Mouse (Mus musculus) kidney, adult 18-20 months (tissue): ENCODE results near the gene Cfap45.

Experiments
- DNase-seq: peaks from one replicate; pipeline ENCODE4 v3.0.0; 2021

Cfap45 gene

DNA sequence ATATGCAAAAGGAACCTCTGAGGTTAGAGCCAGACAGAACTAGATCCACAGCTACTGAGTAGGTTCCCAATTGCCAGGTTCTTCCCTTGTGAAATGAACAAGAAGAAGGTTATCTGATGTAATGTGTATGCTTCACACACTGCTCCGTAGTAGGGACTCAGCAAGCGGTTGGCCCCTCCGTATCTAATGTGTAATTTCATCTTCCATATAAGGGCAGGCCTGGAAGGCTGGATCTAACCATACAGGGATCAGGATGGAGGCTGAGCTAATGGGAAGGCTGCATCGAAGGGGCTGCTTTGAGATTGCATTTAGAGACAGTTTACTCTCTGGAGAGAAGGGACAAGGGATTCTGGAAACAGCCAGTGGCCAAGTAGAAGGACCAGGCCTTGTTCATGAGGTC, 47.2 kb downstream of the Cfap45 start:
- no peak for DNase-seq

DNA sequence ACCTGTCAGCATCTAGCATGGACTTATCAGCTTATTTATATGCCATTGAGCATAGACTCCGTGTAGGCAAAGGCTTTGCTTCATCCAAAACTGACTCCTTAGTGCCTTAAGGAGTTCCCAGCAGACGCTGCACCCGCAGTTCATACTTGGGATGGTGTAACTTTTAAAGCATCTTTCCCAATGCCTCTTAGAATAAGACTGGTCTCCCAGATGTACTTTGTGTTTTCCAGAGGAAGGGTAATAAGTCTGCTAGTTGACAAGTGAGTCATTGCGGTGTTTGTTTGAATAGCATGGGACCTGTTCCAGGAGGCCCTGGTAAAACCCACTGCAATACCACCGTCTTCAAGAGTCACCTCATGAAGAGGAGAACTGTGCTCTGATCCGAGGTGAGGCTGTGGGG, 59.5 kb downstream of the Cfap45 start:
- no peak for DNase-seq

DNA sequence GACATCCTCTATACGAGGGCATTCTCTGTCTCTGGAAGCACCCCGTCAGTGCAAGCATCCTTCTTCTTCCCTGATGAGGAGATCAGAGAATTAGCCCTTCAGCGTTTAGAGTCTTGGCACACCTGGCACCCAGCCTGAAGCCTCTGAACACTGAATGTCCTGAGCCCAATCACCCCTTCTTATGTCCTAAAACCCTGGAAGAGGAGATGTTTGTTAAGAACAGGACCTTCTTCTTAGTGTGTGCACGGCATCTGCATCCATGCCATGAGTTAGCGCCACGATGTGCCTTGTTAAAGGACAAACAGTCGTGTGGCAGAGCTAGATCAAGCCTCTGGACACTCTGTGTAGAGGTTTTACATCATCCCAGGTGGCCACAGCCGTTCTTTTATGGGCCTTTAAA, 61.8 kb downstream of the Cfap45 start:
- no peak for DNase-seq

DNA sequence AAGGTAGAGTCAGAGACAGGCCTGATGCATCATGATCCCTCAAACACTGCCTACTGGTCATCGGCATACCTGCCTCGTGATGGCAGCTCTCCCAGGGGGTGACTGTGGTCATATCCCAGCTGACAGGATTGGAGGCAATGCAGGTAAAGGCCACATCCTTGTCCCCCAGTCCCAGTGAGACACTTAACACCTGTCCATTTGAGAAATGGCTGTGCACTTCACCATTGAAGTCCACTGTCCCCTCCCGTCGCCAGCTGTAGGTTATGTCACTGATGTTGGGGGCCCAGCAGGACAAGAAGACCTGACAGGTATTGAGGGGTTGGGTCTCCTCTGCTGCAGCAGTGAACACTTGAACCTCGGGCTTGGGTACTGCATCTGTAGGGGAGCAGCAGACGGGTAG, 63.7 kb downstream of the Cfap45 start:
- no peak for DNase-seq

DNA sequence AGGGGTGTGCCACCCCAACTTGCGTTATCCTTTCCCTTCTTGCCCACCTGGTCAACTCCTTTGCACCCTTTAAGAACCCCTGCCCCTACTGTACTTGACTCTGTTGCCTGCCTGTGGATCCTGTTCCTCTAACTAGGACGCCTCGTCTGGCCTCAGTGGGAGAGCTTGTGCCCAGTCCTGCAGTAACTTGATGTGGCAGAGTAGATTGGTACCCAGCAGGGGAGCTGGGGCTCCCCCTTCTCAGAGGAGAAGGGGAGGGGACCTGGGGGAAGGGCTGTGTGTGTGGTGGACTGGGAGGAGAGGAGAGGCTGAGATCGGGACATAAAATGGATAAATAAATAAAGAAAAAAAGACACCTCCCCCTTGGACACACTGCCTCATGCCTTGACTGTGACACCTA, 64.4 kb downstream of the Cfap45 start:
- no peak for DNase-seq

DNA sequence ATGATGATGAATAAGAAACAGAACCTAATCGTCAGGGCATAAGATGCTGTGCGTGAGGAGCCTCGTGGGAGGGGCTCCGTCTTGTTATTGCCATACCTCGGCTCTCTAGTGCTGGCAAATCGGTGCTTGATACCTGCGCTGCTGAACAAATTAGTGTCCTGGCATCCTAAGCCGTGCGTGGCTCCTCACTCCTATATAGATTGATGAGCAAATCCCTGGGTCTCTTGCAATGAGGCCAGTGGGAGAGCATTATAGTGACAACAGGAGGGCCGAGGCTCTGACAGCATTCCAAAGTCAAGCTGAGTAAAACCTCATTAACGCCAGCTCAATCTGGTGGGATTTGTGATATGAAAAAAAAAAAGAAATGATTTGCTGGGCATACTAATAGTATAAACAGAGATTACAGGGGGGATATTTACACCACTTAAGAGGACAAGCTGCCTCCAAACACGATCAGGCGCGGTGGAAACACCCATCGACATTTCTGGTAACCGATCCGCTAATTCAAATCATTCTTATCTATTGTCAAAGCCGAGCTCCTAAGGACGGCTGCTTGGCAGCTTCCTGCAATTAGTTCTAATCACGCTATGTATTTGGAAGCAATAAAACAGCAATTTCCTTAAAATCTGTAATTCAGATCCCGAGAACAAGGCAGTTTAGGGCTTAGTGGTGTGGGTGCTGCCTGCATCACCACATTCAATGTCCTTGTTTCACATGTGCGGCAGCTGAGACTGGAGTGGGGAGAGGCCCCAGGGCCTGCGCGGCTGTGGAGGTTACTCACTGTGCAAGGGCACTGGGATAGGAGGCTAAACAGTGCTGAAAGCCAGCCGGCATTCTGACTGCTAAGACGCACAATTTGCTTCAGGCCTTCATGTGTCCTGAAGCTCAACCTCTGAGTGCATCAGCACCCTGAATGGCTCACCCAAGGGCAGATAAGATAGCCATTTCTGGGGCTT, 65.3 kb downstream of the Cfap45 start:
- no peak for DNase-seq

DNA sequence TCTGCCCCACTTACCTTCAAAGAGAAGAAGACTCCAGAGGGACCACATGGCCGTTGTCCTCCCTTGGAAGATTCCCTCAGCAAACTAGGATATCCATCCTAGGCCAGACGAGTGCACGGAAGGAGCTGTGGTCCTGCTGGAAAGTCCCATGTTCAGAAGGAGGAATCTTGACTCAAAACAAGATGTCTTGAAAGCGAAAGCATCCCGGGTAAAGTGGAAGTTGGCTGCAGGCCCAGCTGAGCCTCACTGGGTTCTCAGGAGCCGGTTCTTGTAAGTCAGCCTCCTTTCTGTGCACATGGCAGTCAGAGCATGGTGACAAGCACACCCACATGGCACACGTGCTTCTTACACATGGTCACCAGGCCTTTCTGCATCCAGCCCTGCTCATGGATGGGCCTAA, 69.8 kb downstream of the Cfap45 start, which contains the start of gene Slamf8:
Slamf8 (minus strand) TSS at position 184 of the 400 bp plus-strand sequence.
- peak; percentile 28 for DNase-seq

DNA sequence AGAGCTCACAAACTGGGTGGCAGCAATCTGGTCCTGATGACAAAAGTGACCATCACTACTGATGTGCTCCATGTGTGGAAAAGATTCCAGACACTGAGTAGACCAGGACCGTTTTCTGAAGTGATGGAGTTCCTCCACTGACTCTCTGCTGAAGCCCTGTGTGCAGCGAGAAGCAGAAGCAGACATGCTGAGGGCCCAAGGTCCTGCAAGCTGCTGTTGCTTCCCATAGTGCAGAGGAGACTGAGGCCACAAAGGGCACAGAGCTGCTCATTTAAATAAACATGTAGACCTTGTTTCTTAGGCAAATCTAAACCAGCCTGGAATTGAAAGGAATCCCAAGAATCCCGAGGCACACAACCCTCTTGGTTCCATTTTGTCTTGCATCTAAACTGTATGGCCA, 72.7 kb downstream of the Cfap45 start:
- DNase-seq, result no peak

DNA sequence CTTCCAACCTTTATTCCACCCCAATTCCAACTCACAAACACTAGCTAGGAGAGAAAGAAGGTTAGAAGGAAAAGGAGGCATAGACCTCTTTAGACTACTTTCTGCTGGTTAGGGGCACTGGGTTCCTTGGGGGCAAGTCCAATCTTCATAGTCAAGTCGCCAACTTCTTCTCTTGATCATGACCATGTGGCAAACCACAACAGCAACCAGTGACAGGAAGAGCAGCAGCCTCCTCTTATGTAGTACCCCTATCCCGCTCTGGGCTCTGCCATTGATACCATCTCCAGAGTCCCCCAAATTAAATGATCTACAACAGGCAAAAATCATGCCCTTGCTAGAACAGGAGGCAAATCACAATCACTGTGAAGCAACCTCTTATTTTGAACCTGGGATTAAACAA, 73.4 kb downstream of the Cfap45 start:
- no peak for DNase-seq

DNA sequence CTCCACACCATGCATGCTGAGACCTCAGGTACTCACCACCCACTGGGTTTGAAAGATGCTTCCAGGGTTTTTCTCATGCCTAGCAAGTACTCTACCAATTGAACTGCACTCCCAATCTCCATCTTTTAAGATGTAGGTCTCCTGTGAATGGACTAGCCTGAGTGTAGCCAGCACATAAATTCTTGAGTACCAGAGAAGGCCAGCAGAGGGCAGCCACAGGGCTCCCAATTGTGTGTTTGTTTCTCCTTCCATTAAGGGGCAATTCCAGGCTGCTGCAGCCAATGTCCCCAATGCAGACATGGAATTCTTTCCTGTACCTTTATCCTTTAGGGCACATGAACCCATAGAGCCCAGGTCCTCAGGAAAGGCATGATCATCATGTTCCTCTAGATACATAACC, 73.9 kb downstream of the Cfap45 start:
- peak; percentile 58 for DNase-seq
